Mouse (Mus musculus) CD8-positive naive resting alpha-beta T cell, adult 57 days (primary cell): ENCODE measurements around the gene Olfr748. TPM values are rescaled to one million over a fixed set of nuclear protein-coding genes. Genes with fewer than 3 reads are reported as not detected.

Experiments
- total RNA-seq: library from RNA; stranded (reverse); gene quantifications from one replicate; pipeline ENCODE4 v1.2.4, GENCODE M21; 2023

Olfr748 gene
- not detected for total RNA-seq

DNA sequence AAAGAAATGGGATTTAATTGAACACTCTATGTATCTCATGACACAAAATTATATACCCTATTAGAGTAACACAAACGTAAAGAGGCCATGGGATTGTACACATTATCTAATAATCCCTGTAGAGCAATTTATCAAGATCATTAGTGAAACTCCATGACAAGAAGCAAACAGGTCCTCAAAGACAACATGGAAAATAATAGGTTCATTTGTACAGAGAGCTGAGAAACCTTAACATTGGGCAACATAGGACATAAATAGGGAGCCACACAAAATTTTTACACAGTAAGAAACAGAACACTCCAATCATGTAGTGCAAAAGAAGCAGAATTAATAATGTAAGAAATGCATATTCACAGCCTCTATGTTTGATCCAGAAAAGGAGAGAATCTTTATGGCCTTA is at the start of gene Olfr748:
TSS of gene Olfr748 (plus strand) at position 301 of the 400 bp plus-strand sequence.

DNA sequence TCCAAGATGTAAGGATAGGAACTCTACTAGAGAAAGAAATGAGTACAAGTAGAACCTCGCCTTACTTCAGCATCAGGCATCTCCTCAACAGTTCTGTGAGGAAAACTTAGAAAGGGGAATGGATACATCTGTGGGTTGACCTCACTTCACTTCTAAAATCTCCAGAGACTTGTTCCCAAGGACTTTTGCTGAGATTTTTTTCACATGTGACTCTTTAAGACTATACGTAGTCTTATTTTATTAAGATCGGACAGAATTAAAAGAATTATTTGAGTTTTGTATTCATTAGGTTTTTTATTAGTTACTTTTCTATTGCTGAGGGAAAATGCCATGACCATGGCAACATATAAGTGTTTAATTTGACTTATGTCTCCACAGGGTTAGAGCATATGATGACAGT is 14.1 kb upstream of the Olfr748 start, which contains the start of gene Olfr747:
TSS of gene Olfr747 (minus strand) at position 101 of the 400 bp plus-strand sequence.

DNA sequence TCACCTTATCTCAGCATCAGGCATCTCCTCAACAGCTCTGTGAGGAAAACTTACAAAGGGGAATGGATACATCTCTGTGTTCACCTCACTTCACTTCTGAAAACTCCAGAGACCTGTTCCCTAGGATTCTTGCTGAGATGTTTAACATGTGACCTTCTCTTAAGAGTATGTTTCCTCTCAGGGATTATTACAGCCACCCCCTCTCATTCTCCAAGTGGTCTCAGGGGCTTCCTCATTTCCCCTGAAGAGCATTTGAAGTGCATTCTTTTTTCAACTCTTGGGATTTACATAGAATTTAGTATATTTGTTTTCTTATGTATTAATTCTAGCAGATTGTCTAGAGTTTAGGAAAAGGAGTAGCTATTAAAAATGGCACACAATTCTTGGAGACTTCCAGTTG is 37.8 kb downstream of the Olfr748 start, which contains the start of gene Olfr749:
TSS of gene Olfr749 (minus strand) at position 101 of the 400 bp plus-strand sequence.

Other genes starting within 250 kb of the Olfr748 start
- gene Olfr741, start 234.6 kb upstream of the Olfr748 start, total RNA-seq: not detected
- not detected for gene Olfr742, start 203.8 kb upstream of the Olfr748 start, total RNA-seq
- not detected for gene Olfr743, start 185.5 kb upstream of the Olfr748 start, total RNA-seq
- not detected for gene Olfr744, start 92.5 kb upstream of the Olfr748 start, total RNA-seq
- gene Olfr745, start 68.0 kb upstream of the Olfr748 start, total RNA-seq: not detected
- gene Olfr746, start 60.3 kb upstream of the Olfr748 start, total RNA-seq: not detected
- not detected for gene Olfr747, start 14.2 kb upstream of the Olfr748 start, total RNA-seq
- gene Olfr749, start 37.7 kb downstream of the Olfr748 start, total RNA-seq: not detected
- gene Ttc5, start 78.1 kb downstream of the Olfr748 start, total RNA-seq: 70.2 TPM
- gene Ccnb1ip1, start 100.4 kb downstream of the Olfr748 start, total RNA-seq: 2.4 TPM
- gene Parp2, start 100.5 kb downstream of the Olfr748 start, total RNA-seq: 59.4 TPM
- 29.3 TPM for gene Tep1, start 163.2 kb downstream of the Olfr748 start, total RNA-seq
- not detected for gene Klhl33, start 190.1 kb downstream of the Olfr748 start, total RNA-seq
- 35.4 TPM for gene Osgep, start 217.5 kb downstream of the Olfr748 start, total RNA-seq
- 43.6 TPM for gene Apex1, start 217.6 kb downstream of the Olfr748 start, total RNA-seq
- 86.2 TPM for gene Pip4p1, start 223.5 kb downstream of the Olfr748 start, total RNA-seq
- gene Pnp, start 223.7 kb downstream of the Olfr748 start, total RNA-seq: 32.1 TPM
- gene Gm49342, start 237.1 kb downstream of the Olfr748 start, total RNA-seq: 23.6 TPM
- gene Pnp2, start 248.6 kb downstream of the Olfr748 start, total RNA-seq: 0.58 TPM